Mouse (Mus musculus) heart, postnatal 0 days (tissue): Measurements from ENCODE around the gene Kcnt2.

Experiments used
- CTCF ChIP-seq: IDR thresholded peaks from 2 replicates; pipeline ENCODE4 v1.5.1; 2016; ENCODE audit warnings: antibody characterized with exemption, control low read depth, low read depth
- EP300 ChIP-seq: IDR thresholded peaks from 2 replicates; pipeline ENCODE4 v1.6.1; 2016; ENCODE audit warnings: antibody characterized with exemption, low read depth

GRCm38 (mm10) chr1:140339368-140339767 lies 93.4 kb downstream of the Kcnt2 start:
- TF ChIP-seq CTCF: no peak
- no peak for TF ChIP-seq EP300
